Mouse (Mus musculus) kidney, adult 2 months (tissue): Measurements from ENCODE around the gene Klk9.

Source experiments
- CTCF ChIP-seq: fragments of 200-500 bp; conservative IDR thresholded peaks from 2 replicates; pipeline ENCODE4 v1.5.1; 2011; ENCODE audit warnings: low read depth, mild to moderate bottlenecking, control low read depth, low read length, moderate library complexity, mixed read lengths; ENCODE audit not compliant: insufficient read depth, insufficient read length
- POLR2A ChIP-seq: fragments of 200-500 bp; IDR thresholded peaks from one replicate; pipeline ENCODE4 v1.6.1; 2011; ENCODE audit warnings: low read depth, low read length, control low read depth

DNA sequence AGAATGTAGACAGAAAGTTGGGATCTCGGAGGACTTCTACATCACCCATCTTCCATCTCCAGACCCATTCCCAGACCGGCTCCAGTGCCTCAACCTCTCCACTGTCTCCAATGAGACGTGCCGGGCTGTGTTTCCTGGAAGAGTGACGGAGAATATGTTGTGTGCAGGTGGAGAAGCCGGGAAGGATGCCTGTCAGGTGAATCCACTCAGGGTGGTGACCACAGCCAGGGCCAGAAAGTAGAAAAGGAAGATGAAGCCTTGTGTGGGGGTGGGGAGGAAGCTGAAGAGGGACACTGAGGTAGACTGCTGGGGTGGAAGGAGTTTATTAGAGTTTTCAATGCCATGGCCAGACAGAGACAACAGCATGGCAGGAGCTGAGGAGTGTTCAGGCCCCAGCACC lies 19.8 kb upstream of the Klk9 start:
- no peak for TF ChIP-seq CTCF
- TF ChIP-seq POLR2A: no peak
